Mouse (Mus musculus): ENCODE results near the gene Glo1.

- TF ChIP-seq CTCF (IDR thresholded peaks at IDR 0.05; ENCODE audit: low read depth) (peak; percentile 64), EP300 (optimal IDR thresholded peaks at IDR 0.05) (no peak)
Observed at GRCm38 (mm10) chr17:30653010-30653409, 26.3 kb upstream of the Glo1 start.
